Mouse (Mus musculus) megakaryocyte, embryonic 14.5 days (primary cell): Measurements from ENCODE around the gene Wbp1l. TPM values are rescaled to one million over a fixed set of nuclear protein-coding genes. Genes with fewer than 3 reads are reported as not detected.

Source experiments
- H3K27me3 ChIP-seq: replicated peaks from 2 replicates; pipeline ENCODE3; 2012; ENCODE audit warnings: inconsistent platforms
- H3K36me3 ChIP-seq: replicated peaks from 2 replicates; pipeline ENCODE3; 2012; ENCODE audit warnings: low read length, inconsistent platforms, mixed read lengths
- H3K4me1 ChIP-seq: 2 replicates; pipeline ENCODE4 v1.6.1; 2012; ENCODE audit warnings: inconsistent platforms
- H3K4me3 ChIP-seq: replicated peaks from 2 replicates; pipeline ENCODE3; 2012; ENCODE audit warnings: moderate library complexity, mild to moderate bottlenecking, inconsistent platforms
- H3K9me3 ChIP-seq: 2 replicates; pipeline ENCODE4 v1.6.1; 2012; ENCODE audit warnings: inconsistent platforms
- FLI1 ChIP-seq: IDR thresholded peaks from 2 replicates; pipeline ENCODE4 v1.6.1; 2012; ENCODE audit warnings: low read length, inconsistent platforms, mixed read lengths
- GATA1 ChIP-seq: IDR thresholded peaks from 3 replicates; pipeline ENCODE4 v1.6.1; 2012; ENCODE audit warnings: mixed read lengths, low read length, inconsistent platforms, borderline replicate concordance
- polyA plus RNA-seq: library from polyadenylated mRNA; stranded (reverse); fragments of >175 nt; gene quantifications from 2 replicates; pipeline ENCODE4 v1.2.3, GENCODE M21; 2012; ENCODE audit warnings: low replicate concordance; ENCODE audit not compliant: insufficient read depth

The Wbp1l gene
- polyA plus RNA-seq, 1 experiment: 43.5 TPM

DNA sequence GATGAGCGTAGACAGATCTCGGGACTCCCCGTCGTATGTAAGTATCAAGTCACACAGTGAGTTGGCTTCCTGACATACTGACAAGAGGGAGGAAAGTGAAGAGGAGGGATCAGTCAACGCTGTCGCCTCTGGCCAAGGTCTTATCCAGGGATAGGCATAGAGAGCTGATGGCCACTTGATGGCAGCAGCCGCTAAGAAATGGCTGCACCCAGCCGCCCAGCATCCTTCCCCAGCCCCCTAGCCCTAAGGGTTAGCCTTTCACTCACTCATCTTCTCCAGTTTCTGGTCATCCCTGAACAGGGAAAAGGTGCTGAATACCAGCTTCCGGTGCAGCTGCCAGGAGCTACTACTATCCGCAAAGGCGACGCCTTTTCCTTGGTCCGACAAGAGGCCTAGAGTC, 71.8 kb downstream of the Wbp1l start:
- peaks cover 64% of the 10 kb centered on the region for H3K27me3 ChIP-seq
- H3K4me3 ChIP-seq: peak overlapping the region; percentile 73

DNA sequence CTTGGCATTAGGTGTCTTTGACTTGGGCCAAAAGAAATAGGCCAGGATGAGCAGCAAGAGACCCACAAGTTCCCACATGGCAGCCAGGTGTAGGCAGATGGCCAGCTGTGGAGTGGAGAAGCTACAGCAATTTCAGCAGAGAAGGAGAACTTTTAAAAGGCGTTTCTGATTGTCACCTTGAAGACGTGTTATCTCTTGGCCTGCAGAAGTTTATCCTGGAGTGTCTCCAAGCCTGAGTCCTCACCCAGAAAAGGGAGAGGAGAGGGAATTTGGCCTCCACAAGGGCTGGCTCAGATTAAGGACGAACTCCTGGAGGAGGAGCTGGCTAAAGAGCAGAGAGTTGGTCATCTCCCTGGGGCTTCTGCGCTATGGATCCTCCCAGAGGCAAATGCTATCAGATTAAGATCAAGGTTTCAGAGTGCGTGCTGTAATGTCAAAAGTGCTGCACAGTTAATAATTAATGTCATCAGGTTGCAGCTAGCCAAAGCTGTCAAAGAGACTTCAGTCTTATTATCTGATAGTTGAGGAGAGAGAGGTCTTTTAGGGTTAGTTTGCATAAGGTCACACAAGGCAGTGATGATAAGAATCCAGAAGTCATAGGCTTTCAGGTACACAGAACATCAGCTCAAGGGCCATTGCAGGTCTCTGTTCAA, 74.0 kb downstream of the Wbp1l start, which contains the start of gene Cyp17a1:
TSS of gene Cyp17a1 (minus strand) at position 407 of the 653 bp plus-strand sequence.
- H3K27me3 ChIP-seq: peaks cover 56% of the 10 kb centered on the region
- no peaks in the 10 kb centered on the region for H3K36me3 ChIP-seq
- H3K9me3 ChIP-seq: no peaks in the 10 kb centered on the region
- no peak within 1 kb of the TSS for H3K4me3 ChIP-seq
- peaks cover 26% of the 10 kb centered on the region for H3K4me1 ChIP-seq
- TF ChIP-seq GATA1: no peak

More for the DNA sequence above, 71.8 kb downstream of the Wbp1l start:
- TF ChIP-seq FLI1 (no peak), GATA1 (no peak)
- Histone ChIP-seq H3K4me1 (peaks cover 22% of the 10 kb centered on the region), H3K9me3 (no peaks in the 10 kb centered on the region), H3K36me3 (no peaks in the 10 kb centered on the region)

DNA sequence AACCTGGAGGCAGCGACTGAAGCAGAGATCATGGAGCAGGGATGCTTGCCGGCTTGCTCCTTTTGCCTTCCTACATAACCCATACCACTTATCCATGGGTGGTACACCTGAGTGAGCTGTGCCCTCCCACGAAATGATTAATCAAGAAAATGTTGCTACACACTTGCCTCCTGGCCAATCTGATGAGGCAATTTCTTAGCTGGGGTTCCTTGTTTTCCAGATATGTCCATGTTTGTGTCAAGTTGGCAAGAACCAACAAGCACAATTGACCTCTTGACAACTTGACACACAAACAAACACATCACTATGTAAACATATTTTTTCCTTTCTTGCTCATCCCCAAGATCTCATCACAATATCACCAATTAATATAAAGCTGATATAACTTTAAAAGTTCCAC, 76.8 kb downstream of the Wbp1l start:
- Histone ChIP-seq H3K27me3 (peaks cover 41% of the 10 kb centered on the region), H3K4me3 (no peak overlapping the region), H3K4me1 (peaks cover 33% of the 10 kb centered on the region), H3K9me3 (no peaks in the 10 kb centered on the region), H3K36me3 (no peaks in the 10 kb centered on the region)
- TF ChIP-seq FLI1 (no peak), GATA1 (no peak)

DNA sequence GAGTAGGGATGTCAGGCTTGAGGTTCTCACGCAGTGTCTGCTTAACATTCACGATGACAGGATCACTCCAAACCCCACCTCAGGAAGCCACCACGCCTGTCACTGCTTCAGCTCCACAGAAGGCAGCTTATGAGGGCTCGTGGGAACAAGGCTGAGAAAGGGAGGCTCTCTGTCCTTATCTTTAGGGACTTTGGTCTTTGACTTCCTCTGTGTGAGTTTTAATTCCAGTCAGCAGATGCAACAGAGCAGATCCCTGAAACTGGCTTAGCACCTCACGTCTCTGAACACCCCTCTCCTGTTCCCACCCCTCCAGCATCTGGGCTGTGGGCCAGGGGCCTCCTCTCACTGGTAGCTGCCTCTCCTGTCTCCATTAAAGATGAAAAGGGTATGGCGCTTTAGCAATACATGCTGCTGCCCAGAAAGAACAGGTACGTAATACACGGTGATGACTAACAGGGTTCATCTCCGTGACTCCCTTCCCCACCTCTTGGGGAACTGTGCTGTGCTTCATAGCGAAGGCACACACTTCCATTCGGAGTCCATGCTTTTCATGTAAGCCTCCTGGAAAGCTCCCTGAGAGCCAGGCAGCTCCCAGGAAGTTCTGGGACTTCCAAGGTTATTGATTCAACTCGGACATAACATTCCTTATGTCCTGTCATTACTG, 81.0 kb downstream of the Wbp1l start:
- Histone ChIP-seq H3K36me3 (no peaks in the 10 kb centered on the region), H3K4me3 (peak overlapping the region; percentile 70), H3K4me1 (peaks cover 41% of the 10 kb centered on the region), H3K9me3 (no peaks in the 10 kb centered on the region), H3K27me3 (peaks cover 21% of the 10 kb centered on the region)
- TF ChIP-seq GATA1 (no peak), FLI1 (no peak)

DNA sequence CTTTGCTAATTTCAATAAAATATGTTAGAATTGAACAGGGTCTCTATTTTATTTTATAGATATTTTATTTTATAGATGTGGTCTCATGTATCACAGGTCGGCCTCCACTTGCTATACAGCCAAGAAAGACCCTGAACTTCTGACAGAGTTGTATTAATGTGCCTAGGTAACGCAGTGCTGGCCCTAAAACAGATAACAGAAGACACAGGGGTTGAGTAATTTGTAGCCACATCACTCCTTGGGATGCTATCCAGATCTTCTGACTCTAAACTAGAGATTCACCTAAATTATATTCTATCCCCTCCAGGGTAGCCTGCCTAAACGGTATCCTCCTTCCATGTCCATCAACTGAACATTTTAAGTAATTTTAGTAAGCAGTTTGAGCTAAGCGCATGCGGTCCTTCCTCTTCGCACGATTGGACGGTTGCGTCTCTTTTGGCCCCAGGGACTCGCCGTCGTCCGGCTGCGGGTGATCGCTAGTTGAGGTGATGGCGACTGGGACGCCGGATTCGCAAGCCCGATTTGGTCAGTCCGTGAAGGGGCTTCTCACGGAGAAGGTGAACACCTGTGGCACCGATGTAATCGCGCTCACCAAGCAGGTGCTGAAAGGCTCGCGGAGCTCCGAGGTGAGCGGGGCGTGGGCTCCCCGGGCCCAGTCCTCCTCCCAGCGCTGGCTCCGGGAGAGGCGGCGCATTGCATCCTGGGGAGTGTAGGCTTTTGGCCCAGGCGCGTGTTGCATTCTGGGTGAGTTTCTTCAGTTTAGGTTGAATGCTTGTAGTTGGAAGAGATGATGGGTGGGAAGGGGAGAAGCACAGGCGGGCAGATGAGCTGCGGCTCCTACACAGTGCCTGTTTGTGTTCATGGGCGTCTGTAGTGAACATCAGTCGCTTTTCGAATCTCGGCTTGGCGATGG, 90.8 kb downstream of the Wbp1l start, which contains the start of gene Borcs7:
TSS of gene Borcs7 (plus strand) at position 447 of the 913 bp plus-strand sequence.
- Histone ChIP-seq H3K9me3 (no peaks in the 10 kb centered on the region), H3K27me3 (no peaks in the 10 kb centered on the region), H3K36me3 (peaks cover 11% of the 10 kb centered on the region), H3K4me3 (peak within 1 kb of the TSS; percentile 97), H3K4me1 (peaks cover 39% of the 10 kb centered on the region)
- TF ChIP-seq FLI1 (no peak), GATA1 (no peak)

DNA sequence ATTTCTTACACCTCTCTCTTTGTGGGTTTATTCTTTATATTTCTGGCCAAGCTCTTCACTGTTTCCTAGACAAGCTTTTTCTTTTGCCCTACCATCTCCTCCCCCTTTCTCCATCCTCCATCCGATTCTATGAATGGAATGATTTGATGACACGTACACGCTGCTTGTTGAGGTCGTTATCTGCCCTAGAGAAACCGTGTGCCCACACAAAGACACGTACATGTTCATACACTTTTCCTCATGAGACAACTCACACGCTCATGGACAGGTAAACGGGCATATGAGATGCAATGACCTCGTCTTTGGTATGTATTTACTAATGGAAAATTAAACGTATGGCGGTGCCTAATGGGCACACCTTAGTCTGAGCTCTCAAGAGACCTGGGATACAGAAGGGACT, 91.5 kb downstream of the Wbp1l start:
- Histone ChIP-seq H3K36me3 (peaks cover 17% of the 10 kb centered on the region), H3K27me3 (no peaks in the 10 kb centered on the region), H3K4me1 (peaks cover 39% of the 10 kb centered on the region), H3K4me3 (peak overlapping the region; percentile 97), H3K9me3 (no peaks in the 10 kb centered on the region)
- TF ChIP-seq FLI1 (no peak), GATA1 (no peak)

DNA sequence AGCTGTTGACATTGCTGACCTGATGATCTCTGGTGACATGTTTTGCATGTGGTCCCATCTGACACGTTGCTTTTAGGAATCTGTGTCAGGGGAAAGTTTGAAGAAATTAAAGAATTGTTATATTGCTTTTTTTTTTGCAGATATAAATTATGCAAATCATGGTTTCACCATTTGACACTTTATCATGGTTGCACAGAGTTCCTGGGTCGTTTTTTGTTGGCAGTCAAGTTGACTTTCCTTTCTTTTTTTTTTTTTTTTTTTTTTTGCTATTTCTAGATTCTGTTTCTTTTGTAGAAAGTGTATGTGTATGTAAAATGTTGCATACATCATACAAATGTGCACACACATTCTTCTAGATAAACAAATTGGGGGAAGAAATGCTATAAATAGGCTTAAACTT, 92.2 kb downstream of the Wbp1l start:
- TF ChIP-seq GATA1: no peak
- no peak for TF ChIP-seq FLI1
- peaks cover 21% of the 10 kb centered on the region for H3K36me3 ChIP-seq
- H3K9me3 ChIP-seq: peaks cover 4% of the 10 kb centered on the region
- peaks cover 39% of the 10 kb centered on the region for H3K4me1 ChIP-seq
- peak overlapping the region; percentile 97 for H3K4me3 ChIP-seq
- no peaks in the 10 kb centered on the region for H3K27me3 ChIP-seq

DNA sequence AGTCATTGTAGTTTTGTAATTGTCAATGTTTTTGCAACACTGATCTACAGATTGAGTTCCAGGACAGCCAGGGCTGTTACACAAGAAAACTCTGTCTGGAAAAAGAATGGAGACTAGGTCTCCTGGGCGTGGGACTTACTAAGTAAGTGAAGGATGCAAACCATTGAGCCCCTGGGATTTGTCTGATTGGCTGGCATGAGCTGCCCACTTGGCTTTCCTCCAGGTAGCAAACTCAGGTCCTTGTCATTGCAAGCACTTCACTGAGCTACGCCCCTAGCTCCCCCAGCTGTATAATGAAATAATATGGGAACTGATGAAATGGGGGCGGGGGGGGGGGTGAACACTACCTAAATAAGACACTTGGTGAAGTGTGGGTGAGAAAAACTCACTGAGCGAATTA, 94.3 kb downstream of the Wbp1l start:
- H3K36me3 ChIP-seq: peaks cover 32% of the 10 kb centered on the region
- H3K4me3 ChIP-seq: peak overlapping the region; percentile 38
- peaks cover 2% of the 10 kb centered on the region for H3K27me3 ChIP-seq
- peaks cover 42% of the 10 kb centered on the region for H3K4me1 ChIP-seq
- peaks cover 11% of the 10 kb centered on the region for H3K9me3 ChIP-seq
- no peak for TF ChIP-seq GATA1
- no peak for TF ChIP-seq FLI1

DNA sequence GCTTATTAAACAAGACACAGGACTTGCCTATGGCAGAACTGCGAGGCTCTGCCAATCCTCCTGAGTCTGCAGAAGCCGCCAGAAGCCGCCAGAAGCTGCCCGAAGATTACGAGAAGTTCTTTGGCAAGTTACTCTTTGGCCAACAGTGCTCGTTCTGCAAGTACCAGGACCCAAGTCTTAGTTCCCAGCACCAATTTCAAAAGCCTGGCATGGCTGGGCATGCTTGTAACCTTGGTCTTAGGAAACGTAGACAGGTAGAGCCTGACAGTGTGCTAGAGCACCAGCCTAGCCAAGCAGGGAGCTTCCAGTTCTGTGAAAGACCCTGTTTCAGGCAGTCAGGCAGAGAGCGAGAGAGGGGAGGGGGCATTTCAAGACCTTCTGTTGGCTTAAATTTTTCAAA, 97.6 kb downstream of the Wbp1l start:
- peaks cover 32% of the 10 kb centered on the region for H3K4me1 ChIP-seq
- H3K4me3 ChIP-seq: no peak overlapping the region
- H3K9me3 ChIP-seq: peaks cover 11% of the 10 kb centered on the region
- H3K36me3 ChIP-seq: peaks cover 42% of the 10 kb centered on the region
- peaks cover 2% of the 10 kb centered on the region for H3K27me3 ChIP-seq
- TF ChIP-seq GATA1 (no peak), FLI1 (no peak)
